Mouse (Mus musculus) spleen, embryonic (tissue): ENCODE data around the gene Abhd17b.

Experiments
- CTCF ChIA-PET: fragments of 350-600 bp; sonication (Branson Sonifier 250); formaldehyde crosslinking; loops from one replicate; lab custom pipeline; 2022; lab: Charles Lee

The Abhd17b gene

DNA sequence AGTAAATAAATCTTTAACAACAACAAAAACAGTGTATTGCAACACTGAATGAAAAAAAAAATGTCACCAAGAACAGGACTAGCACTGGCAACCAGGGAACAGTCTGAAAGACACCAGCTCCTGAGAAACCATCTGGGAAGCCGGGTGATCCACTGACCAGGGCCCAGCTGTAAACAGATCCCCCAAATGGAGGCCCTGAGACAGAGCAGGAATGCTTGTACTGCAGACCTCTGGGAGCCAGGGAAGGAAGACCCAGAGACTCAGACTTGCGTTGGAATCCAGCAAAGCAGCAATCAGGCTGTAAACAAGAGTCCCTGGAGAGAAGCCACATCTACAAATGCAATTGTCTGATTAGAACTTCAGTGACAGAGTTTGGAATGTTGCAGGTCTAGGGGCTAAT lies 74.1 kb downstream of the Abhd17b start:
- CTCF ChIA-PET = no interaction called here

DNA sequence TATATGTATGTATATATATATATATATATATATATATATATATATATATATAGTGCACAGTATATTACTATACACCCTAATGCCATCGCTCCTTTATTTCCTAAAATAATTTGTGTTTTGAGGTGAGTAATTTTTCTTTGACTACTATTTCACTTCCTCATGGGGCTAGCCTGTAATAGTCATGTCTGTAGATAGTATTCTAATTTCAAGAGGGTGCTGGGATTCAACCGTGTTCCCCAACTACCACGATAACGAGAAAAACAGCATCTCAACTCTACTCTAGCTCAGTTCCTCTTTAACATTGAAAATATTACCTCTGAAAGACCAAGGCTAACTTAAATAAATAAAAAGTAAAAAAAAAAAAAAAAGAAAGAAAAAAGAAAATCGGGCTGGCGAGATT lies 75.4 kb downstream of the Abhd17b start:
- CTCF ChIA-PET = no interaction called here

DNA sequence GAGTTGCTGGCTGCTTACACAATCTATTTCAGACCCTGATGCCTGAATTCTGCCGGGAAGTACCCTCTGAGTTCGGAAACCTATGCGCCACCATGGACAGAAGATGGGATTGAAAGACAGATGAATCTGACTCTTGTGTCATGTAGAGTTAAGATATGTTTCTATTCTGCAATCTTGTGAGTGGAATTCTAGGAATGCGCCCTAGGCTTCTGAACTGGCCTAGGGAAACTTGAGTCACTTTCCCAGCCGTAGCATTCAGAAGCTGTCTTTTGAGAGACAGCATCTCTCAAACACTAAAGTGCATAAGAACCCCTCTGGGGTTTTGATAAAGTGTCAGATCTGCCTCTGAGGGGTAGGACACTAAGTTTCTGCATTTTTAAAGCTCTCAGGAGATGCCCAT lies 78.9 kb downstream of the Abhd17b start:
- CTCF ChIA-PET = interaction anchor here (0.6 kb wide), 2 partner anchors 31 to 42 kb away, joined by 4 to 7 read pairs; no protein-coding TSS in a partner anchor

DNA sequence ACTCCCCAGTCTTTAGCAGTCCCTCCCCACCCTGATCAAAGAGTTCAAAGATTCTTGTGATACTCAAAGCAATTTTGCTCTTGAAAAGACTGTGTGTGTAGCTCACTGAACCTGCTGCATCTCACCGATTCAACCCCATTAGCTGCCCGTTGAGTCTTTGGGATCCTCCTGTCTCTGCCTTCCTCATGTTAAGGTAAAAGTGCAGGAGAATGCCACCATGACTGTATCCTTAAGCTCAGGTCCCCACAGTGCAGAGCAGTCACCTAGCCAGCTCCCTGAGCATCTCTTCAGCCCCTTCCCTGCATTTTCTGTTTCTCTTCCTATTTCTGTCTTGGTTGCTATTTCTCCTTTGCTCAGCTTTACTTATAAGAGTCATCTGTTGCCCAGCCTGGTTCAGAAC lies 80.2 kb downstream of the Abhd17b start:
- CTCF ChIA-PET = no interaction called here

DNA sequence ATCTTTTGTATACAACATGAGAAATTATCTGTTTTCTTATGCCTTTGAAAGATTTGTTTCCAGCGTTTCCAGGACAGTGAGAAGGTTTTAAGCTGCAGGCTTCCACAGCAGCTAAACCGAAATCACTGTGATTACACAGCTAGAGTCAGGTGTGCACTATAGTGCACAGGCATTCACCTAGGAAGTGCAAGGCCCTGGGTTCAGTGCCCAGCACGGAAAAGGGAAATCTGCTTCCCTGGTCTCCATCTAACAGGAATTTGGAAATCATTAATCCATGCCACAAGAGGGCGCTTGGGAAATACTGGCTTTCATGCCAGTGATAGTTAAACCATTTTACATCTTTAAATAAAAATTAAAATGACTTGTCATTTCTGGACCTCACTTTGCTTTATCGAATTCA lies 81.1 kb downstream of the Abhd17b start:
- CTCF ChIA-PET = no interaction called here
